Mouse (Mus musculus): ENCODE measurements at regions not wholly inside any gene's neighbourhood (a gene's known extent, or its start where the extent isn't known, plus 50 kb on each side); places are given as distances from the start of the nearest gene placed in this dataset.

DNA sequence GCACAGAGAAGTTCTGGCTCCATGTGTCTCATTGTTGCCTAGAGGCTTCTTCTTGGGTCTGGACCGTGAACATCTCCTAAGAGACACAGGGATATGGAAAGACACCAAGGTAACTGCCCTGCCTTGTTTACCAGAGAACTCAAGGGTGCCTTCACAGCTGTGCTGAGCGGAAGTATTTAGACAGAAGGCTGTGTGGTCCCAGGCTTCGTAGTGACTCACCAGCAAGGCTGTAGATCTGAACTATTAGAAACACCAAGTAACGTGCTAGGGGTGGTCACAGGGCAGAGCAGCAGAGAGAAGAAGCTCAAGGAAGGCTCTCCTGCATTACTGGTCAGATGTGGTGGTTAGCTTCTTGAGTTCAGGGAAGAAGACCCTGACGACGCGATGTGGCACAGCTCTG lies 51.6 kb upstream of the Lpp start:
- no peak for DNase-seq

GRCm38 (mm10) chr16:24340646-24341045 lies 52.7 kb upstream of the Lpp start:
- peak; percentile 35 for DNase-seq

DNA sequence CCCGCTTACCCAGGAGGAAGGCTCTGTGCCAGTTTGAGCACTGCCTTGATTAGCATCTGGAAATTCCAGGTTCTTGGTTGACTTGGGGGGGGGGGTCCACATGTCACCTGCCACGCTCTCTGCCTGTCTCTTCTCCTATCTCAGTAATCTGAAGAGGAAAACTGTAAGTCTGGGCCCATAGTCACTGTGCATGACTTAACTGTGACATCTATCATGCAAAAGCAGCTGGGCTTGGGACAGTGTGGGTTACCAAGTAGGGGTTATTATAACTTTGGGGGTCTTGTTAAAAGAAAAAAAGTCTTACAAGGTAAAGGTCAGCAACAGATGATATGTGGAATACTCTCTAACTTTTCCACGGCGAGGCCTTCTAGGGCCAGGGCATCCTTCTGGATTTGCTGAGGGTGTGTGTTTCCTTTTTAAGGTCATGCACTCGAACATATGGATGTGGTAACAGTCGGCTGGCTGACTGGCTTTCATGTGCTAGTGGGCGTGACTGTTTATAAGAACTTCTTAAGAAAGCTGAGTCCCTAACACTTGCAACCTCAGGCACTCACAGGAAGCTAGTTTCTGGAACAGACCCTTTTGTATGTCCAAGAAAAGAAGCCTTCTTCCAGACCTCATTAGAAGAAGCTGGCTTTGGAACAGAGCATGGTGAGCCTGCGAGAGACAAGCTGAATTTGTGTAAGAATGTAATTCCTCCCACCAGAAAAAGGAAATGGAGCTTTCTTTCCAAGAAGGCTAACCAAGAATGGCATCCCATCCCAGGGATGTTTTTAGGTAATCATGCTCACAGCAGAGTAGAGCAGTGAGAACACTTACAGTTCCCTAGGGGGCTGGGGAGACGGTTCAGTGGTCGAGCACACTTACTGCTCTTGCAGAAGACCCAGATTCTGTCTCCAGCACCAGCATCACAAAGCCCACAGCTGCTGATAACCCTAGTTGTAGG lies 53.7 kb upstream of the Lpp start:
- no peak for DNase-seq

- DNase-seq: no peak
Measured at GRCm38 (mm10) chr16:24338404-24338803, 54.9 kb upstream of the Lpp start.

GRCm38 (mm10) chr16:24334389-24334788 lies 58.9 kb upstream of the Lpp start:
- no peak for DNase-seq

- no peak for DNase-seq
Measured at GRCm38 (mm10) chr16:24331446-24332020, 61.8 kb upstream of the Lpp start.

GRCm38 (mm10) chr16:24326571-24326970 lies 66.7 kb upstream of the Lpp start:
- no peak for DNase-seq

DNA sequence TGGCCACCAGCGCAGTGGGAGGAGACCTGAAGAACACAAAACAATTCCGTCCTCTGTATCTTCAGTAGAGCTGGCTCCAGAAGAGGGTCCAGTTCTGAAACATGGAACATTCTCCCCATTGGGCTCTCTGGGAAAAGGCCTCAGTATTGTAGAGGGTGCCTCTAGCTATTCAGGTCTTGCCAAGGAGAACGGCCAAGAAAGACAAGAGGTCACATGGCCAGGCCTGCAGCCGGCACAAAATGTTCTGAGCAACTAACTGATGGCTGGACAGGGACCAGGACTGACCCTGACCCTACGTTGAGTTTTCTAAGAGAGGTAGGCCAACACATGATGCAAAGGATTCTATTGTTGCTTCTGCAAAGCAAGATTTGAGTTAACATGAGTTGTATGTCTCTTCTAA lies 67.3 kb upstream of the Lpp start:
- peak; percentile 32 for DNase-seq

DNA sequence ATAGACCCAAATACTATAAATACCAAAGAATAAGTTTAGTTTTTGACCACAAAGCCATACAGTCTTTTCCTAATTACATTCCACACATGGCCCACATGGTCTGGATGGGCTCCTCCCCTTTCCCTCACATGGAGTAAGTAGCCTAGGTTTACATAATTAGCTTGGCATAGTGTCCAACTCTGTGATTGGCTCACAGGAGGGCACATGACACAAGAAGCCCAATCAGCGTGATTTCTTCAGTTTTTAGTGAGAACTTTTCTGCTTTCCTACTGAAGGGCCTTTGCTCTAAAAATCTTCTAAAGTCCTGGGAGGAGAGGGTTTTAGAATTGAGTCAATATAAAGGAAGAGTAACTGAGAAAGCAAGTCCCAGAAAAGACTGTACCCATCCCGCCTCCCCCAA lies 68.4 kb upstream of the Lpp start:
- no peak for DNase-seq

DNA sequence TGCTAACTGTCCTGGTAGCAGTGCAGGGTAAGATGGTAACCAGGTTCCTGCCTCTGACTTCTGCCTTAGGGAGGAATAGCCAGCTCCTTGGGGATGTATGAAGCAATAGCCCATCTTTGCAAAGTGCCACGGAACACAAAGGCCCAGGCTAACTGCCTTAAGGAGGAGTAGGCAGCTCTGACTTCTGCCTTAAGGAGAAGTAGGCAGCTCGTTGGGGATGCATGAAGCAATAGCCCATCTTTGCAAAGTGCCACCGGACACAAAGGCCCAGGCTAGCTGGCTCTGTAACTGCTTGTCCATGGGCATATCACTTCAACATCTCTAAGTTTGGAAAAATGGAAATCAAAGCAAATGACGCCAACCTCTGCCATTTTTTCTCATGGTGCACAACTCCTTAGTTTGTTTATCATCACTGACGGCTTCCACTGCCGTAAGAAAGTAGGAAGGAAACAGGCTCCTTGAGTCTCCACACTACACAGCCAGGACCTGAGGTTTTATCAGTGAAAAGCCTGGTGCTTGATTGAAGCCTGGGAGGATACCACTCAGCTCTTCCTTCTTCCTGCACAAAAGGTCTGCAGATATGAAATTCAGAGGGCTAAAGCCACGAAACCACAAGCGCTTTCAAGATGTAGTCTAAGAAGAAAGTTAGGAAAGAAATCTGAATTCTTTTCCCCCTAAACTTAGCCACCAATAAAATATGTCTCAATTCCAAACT lies 74.4 kb upstream of the Lpp start:
- DNase-seq: no peak

GRCm38 (mm10) chr16:24313544-24314326 lies 79.6 kb upstream of the Lpp start:
- DNase-seq: peak; percentile 34

GRCm38 (mm10) chr16:24305391-24305790 lies 87.9 kb upstream of the Lpp start:
- no peak for DNase-seq

DNA sequence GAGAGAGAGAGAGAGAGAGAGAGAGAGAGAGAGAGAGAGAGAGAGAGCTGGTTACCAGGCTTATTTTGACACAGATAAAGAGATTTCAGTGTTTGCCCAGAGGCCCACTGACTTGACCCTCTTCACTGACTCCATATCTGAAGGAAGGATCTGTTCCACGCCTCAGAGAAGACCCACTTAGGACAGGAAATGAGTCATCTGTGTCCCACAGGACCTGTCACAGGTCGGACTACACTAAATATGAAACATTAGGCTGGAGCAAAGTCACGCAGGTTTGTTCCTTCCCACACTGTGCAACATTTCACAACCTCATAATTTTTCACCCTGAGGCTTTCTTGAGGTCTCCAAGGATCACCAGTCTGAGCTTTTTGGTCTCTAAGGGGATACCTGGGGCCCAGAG lies 96.5 kb upstream of the Lpp start:
- DNase-seq: no peak

GRCm38 (mm10) chr16:24295626-24296440 lies 97.5 kb upstream of the Lpp start:
- DNase-seq: peak; percentile 57

GRCm38 (mm10) chr16:24284215-24284614 lies 109.1 kb upstream of the Lpp start:
- DNase-seq: no peak

DNA sequence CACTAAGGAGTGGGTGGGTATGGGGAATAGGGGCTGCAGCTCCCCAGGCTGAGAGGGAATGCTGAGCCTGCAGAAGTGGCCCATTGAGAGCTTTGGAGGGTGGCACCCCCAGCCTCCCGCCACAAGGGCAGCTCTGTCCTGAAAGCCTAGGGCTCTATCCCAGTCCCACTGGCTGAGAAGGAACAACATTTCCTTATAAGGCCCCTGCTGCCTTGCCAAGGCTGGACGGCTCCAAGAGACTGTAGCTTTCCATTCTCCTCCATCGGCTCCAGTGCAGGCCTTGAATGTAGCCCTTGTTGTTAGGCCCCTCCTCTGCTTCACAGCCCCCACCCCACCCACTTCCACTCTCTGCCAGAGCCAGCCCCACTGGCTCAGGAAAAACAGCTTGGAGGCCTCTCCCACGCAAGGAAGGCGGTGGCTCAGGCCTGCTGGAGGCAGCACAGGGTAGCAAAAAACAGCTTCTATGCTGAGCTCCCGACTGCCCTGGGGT lies 111.1 kb upstream of the Lpp start:
- DNase-seq: peak; percentile 69

DNA sequence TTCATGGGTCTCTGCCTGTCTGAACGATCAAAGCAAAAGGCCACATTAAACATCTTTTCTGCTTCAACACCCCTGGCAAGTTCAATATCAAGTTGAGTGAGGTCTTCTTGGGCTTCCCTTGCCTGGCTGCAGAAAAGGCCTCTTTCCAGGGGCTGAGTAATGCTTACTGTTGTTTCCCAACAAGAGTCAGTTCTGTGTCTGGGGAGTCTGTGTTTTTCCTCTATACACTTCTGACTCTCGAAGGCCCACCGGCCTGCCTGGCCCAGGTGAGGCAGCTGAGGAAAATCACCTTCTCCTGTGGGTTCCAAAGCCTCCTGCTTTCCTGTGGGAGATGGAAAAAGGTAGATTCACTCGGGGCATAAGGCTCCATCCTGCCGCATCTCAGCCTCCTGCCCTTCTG lies 111.7 kb upstream of the Lpp start:
- DNase-seq: no peak

GRCm38 (mm10) chr16:24277857-24278256 lies 115.5 kb upstream of the Lpp start:
- no peak for DNase-seq

GRCm38 (mm10) chr16:24262701-24263100 lies 130.6 kb upstream of the Lpp start:
- no peak for DNase-seq

DNA sequence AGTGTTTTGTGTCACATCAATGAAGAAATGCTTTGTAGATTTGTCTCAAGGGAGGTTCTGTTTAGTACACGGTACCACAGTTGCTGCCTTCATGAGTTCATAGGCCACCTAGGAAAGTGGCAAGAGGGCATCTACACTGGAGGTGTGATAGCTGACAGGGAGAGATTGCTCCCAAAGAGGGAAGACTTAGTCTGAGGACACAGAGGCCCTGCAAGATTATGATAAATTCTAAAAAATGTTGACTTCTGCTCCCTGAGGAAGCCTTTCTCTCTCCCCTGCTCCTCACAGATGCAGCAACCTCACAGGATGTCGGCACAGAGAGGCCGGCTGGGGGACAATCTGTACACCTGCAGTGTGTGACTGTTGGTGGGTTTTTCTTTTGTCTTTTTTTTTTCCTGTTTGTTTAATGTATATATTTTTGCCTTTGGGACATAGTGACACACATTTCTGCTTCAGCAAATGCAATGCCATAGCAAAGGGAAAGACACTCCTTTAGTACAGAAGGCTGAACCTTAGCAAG lies 133.5 kb upstream of the Lpp start:
- DNase-seq: no peak

GRCm38 (mm10) chr16:24258991-24259390 lies 134.3 kb upstream of the Lpp start:
- DNase-seq: no peak

GRCm38 (mm10) chr16:24255037-24255436 lies 138.3 kb upstream of the Lpp start:
- peak; percentile 50 for DNase-seq

All from kidney, adult 9 months (tissue).